Mouse (Mus musculus): ENCODE measurements at regions not wholly inside any gene's neighbourhood (a gene's known extent, or its start where the extent isn't known, plus 50 kb on each side); places are given as distances from the start of the nearest gene placed in this dataset.

DNA sequence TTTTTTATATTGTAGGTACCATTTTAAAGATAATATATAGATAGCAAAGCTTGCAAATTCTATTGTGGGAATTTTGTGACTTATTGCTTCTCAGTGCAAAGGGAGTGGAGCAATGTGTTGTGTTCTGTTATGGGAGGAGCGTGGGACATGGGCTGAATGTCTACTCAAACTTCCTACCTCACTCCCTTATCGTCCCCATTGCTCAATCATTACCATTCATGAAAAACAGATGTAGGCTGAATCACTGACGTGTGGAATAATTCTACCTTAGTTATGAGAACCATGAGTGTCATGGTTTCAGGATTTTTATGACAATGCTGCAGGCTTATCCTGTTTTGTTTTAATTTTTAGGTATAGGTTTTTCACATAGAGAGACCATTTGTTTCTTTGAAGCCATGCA is 119.0 kb upstream of the Ednra start:
- no peak for DNase-seq (ENCODE audit: low read depth)

DNA sequence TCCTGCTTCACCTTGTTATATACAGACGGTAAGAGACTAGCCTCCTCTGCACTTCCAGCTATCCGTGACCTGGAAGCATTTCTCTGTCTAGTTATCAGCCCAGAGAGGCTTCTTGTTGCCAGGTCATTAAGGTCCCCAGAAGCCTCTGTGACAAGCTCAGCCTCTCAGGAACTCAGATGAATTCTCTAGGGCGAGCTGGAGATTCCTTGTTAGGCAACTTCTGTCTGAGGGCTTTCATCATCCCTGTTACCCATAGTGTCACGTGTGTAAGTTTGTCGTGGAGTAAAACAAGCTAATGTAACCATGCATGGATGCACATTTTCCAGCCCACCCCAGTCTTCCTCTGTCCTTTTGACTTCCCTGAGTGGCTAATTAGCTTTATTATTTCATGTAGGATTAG is 126.3 kb upstream of the Ednra start:
- DNase-seq (ENCODE audit: low read depth), result no peak

DNA sequence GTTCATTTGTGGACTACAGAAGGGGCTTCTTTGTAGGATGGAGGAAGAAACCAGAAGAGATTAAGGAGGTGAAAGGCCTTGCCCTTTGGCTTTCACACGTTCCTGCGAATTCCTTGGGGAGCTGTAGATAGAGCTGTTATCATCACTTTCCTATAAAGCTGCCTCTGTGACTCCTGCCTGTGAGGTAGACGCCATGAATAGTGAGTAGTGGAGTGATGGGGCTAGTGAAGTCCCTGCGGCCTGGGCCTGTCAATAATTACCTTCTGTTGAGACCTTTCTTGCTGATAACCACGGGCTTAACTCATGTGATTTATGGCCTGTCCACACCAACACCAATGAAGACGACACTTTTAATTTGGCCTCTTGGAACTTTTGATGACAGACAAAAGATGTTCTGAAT is 146.0 kb upstream of the Ednra start:
- DNase-seq (ENCODE audit: low read depth), result no peak

DNA sequence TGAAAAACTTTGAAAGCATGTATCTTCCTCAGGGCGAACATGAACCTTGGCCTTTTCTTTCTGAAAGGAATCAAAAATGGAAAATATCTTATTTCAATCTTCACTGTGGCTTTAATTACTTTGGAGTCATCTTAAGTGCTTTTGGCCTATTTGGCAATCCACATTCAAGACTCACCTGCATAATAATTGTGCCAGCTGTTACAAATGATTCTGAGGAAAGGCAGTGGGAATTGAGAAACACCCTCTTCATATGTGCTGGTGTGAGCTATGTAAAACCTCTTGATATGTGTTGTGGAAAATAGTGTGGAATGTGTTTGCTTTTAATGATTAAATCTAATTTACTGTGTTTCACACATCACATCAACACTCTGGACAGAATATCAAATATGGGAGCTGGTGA is 148.5 kb upstream of the Ednra start:
- peak; percentile 68 for DNase-seq (ENCODE audit: low read depth)

DNA sequence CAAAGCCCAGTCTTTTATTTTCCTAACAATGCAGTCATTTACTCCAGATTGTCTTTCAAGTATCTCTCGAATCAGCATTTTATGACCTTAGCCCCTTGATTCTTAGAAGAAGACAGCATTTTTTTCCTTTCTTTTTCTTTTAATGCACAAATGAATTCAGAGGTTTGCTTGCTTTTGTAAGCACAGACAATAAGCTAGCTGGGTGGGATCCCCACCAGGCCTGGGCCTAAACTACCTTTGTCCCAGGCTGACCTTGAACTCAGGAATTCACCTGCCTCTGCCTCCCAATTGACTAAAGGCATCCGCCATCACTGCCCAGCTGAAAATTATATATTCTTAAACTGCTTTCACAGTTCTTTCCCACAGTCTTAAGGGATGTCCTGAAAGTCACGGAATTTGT is 195.5 kb upstream of the Ednra start:
- DNase-seq (ENCODE audit: low read depth), result no peak

DNA sequence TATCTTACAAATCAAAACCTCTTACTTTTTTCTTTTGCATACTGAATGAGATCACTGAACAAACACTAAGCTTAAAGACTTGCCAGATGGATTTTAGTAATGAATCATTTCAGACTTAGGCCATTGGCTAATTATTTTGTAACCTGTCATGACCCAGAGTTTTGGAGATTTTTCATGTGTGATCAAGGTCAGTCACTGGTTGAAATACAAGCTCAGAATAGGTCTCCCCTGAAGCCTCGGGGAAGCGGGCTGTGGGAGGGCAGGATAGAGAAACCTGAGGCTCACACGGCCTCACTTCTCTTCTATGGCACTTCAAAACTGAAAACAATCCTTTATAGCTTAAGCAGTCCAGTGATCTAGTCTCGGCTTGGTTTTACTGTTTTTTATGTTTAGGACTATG is 197.6 kb upstream of the Ednra start:
- peak; percentile 87 for DNase-seq (ENCODE audit: low read depth)

DNA sequence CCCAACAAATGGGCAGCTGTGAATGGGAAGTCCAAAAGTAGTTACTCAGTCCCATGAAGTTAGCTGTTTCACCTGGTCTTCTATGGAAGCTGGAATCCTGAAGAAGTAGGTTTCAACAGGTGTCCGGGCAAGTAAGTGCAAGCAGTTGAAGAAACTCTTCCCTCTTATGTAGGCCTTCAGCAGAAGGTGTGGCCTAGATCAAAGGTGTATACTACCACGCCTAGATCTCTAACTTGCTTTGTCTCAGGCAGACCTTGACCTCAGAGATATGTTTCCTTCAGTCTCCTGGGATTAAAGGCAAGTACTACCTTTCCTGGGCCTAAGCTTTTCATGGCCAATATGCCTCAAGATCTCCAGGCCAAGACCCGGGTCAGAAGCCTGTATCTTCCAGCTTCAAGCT is 223.4 kb upstream of the Ednra start:
- DNase-seq (ENCODE audit: low read depth), result no peak

DNA sequence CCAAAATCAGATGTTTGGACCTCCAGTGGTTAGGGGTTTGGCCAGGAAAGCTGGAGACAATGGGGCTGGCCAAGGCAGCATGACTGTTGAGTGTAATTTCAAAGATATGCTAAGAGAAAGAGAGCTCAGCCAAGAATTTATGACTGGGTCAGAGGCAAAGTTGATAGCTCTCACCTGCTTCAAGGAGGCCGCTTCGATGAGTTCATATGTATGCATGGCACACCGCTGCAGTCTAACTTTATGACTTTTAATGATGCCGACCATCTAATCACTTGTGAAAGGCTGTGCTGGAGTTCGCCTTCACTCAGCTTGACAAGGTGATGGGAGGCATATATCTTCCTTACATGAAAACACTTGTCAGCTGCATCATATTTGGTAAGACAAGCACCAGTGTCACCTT is 225.4 kb upstream of the Ednra start:
- no peak for DNase-seq (ENCODE audit: low read depth)

DNA sequence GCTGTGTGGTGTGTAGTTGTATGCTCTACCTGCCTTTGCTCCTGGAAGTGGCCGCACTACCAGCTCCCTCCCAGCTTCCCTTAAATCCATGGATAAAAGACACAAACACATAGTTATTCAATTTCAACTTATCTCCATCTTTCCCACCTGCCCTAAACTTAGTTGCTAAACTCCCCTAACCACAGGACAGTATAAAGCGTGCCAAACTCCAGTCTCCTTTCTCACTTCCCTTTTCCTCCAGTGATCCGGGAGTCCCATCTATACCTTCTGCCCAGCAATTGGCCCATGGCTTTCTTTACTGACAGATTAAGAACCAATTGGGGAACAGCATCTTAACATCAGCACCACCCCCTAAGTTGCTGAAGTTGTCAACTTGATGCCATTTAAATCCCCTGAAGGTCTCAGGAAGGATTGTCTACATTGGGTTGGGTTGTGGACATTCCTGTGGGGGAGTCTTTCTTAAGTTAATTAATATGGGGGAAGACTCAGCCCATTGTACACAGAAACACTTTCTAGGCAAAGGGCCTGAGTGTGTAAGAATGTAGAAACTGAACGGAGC is 234.6 kb upstream of the Ednra start:
- DNase-seq (ENCODE audit: low read depth), result no peak

DNA sequence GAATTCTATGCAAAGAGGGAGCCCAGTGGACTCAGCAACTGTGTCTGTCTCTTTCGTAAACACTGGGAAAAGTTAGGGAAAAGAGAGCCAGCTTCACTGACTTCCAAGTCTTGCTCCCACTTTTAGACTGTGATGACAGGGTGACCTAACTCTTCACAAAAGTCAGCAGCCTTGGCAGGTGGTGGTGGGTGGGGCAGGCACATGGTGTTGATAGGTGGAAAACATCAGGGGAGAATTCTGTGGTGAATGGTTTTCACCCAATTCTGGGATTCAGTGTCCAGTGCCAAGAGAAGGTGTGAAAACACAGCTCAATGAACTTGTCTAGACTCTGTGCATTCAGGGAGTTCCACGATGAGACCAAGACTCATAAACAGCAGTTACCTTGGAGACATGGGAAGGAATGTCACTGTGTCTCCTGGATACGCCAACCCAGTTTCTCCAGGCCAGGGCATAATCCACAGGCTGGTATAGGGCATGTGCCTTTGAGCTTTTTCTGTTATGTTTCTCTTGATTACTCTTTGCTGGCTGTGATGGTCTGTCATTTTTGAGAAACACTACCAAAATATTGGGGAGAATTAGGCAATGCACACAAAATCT is 238.9 kb upstream of the Ednra start:
- no peak for DNase-seq (ENCODE audit: low read depth)

DNA sequence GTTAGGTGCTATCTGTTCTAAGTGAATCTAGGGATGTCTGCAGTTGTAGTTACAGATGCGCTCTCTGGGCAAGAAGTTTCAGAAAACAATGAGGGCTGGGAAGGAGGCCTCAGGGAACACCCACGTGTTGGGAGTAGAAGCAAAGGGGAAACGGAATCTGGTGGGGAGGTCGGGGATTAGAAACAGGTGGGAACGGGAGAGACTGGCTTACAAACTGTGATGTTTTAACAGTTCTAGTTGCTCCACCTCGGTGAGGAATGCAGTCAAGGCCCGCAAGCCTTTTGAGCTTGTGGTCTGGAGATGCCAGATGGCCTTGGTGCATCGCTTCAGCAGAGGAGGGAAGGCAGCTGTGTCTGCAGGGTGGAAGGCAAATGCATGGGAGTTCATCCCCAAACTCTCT is 242.7 kb upstream of the Ttc29 start:
- no peak for DNase-seq (ENCODE audit: low read depth)

DNA sequence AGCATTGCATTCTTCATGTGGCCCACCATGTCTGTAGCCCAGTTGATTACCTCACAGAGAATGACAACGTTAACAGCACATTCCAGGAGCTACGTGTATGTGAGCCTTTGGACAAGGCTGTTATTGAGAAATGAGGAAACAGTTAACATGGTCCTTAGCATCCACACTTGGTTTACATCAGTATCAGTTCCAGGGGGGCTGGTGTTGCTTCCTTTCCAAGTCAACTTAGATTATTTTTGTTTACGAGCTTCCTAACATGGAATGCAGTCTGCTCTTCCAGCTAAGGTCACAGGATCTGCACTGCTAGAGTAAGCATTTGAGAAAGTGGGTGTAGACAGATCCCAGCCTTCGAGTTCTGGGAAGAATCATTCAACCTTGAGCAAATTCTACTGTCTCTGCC is 239.4 kb upstream of the Ttc29 start:
- DNase-seq (ENCODE audit: low read depth), result no peak

DNA sequence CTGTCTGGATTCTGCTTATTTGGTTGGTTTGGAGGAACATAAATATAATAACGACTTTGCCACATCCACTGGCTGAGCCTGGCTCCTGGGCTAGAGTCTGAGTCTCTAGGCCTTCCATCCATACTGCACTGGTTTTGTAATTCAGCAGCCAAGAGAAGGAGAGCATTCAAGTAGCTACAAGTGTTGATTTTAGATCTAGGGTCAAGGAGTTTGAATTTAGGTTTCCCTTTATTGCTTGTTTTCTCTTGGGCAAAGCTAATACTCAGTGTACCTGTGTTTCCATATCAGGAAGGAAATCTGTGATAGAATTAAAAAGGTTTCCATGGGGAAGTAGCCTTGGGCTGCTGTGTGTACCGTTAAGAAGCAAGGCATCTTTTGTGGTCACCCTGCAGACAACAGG is 234.0 kb upstream of the Ttc29 start:
- DNase-seq (ENCODE audit: low read depth), result no peak

DNA sequence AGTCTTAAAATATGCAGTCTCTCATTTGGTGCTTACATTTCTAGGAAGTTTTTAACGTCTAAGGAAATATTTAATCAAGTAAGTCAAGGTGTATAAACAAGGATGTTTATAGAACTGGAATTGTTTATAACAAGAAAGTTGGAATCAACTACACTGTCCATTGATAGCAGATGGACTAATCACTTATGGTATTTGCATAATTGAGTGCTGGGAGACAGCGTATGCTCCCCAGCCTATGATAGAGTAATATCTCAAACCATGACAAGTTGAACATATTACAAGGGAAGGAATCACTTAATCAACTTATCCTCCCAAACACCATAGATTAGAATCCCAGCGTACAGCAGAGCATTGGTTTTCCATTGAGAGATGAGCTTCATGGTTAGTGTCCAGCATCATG is 232.4 kb upstream of the Ttc29 start:
- no peak for DNase-seq (ENCODE audit: low read depth)

DNA sequence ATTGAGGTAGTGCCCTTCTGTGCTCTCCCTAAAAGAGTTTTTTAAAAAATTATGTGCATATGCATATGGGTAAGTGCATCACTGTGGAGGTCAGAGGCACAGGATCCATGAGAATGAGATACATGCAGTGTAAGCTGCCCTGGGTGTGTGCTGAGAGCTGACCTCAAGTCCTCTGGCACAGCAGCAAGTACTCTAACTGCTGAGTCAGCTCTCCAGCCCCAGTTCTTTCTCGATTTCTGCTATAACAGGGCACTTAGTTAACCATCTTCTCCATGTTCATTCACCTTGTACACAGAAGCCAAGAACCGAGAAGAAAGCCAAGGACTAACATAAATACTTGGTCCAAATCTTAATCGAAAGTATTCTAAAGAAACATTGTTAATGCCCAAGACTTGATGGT is 231.1 kb upstream of the Ttc29 start:
- DNase-seq (ENCODE audit: low read depth), result no peak

DNA sequence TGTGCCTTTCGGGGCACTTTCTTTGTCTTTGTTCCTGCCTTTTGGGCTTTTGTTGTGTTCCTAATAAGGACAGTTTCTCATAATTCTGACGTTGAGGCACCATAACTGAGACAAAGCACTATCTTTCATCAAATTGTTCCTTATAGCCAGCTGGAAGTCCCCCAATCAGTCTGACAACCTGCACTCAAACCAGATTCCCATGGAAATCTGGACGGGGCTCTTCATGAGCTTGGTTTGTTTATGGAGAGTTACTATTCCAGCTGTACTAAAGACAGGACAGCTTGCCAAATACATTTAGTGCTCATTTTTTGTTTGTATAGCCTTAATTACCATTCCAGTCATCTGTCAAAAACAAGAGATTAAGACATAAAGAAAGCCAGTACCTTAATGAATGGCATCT is 229.6 kb upstream of the Ttc29 start:
- no peak for DNase-seq (ENCODE audit: low read depth)

DNA sequence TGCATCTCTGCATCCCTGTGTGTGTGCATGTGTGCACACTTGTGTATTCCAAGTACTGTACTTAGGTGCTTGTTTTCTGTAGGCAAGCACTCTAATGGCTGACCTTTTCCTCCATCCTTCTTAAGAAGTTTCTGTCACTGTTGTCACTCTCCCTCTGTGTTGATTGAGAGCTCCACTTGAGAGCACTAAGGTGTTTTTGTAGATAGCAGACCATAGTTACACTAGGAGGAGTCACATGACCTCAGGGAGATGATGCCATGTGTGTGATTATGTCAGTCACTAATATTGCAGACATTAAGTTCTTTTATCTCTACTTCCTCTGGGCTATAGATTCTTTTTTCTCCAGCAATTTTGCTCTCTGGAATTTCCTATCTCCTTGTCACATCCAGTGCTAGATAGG is 225.9 kb upstream of the Ttc29 start:
- no peak for DNase-seq (ENCODE audit: low read depth)

DNA sequence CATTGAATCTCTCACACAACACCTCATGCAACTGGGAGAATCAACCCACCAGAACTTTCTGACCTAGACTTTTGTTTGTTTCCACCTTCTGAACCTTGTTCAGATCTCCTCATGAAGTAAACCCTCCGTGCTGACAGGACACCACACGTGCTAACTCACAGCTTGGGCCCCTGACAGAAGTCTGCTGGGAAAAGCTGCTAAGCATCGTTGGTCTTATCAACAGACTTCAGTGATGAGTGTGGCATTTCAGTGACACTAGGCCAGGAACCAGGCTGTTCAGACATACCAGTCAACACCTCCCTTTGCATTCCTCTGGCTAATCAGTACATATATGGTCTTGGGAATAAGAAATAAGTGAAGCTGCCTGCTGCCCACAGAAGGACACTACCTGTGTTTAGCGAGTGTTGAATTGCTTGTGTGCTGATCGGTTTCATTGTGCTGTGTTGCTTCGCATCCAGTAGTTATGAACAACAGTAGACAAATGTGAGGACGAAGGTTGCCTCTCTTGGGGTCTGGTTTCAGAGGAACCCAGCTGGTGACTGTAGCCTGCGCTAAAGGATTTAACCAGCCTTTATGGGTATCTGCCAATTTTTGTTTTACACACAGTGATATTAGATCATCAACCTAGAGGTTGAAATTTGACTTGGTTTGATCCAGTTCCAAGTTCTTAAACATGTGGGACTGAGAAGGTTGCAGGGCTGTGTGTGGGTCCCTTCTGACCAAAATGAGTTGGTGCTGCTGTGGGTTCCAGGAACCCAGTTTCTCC is 224.6 kb upstream of the Ttc29 start:
- no peak for DNase-seq (ENCODE audit: low read depth)

DNA sequence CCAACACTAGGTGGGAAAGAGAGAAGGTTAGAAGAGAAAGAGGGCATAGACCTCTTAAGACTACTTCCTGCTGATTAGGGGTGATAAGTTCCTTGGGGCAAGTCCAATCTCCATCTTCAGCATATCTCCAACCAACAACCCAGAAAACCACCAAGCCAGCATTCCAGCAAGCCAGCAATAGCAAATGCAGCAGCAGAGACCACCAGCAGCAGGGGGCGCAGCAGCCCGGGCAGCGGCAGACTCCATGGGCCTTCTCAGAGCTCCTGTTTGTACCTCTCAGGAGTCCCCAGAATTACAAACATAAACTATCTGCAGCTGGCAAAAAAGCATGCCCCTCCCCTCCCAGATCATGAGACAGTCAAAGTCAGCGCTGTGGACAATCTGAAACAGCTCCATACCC is 222.0 kb upstream of the Ttc29 start:
- DNase-seq (ENCODE audit: low read depth), result no peak

DNA sequence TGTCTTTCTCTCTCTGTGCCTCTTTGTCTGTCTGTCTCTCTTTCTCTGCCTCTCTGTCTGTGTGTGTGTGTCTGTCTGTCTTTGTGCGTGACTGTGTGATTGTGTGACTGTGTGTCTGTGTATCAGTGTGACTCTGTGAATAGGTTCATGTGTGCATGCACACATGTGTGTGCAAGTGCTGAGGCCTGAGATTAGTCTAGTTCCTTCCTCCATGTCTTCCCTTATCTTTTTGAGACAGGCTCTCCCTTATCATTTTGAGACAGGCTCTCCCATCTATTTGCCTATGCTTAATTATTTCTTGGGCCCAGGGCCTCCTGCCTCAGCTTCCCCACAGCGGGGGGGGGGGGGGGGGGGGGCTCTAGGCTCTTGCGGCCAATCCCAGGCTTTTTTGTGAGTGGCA is 212.8 kb upstream of the Ttc29 start:
- DNase-seq (ENCODE audit: low read depth), result no peak

DNA sequence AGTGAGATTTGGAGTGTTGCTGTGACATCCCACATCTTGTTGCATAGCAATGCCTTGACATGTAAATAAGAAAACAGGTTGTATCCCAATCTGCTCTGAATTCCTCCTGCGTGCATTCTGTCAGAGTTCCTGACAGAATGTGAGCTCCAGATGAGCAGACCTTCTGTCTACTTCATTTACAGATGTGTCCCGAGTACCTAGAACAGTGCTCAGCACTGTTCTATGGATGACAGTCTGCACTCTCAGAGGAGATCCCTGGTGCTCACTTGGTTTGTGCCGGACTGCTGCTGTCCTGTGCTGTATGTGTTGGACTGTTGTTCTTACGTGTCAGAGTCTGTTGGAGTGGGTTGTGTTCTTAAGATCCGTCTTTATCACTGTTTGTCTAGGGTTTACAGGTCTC is 211.4 kb upstream of the Ttc29 start:
- DNase-seq (ENCODE audit: low read depth), result no peak

DNA sequence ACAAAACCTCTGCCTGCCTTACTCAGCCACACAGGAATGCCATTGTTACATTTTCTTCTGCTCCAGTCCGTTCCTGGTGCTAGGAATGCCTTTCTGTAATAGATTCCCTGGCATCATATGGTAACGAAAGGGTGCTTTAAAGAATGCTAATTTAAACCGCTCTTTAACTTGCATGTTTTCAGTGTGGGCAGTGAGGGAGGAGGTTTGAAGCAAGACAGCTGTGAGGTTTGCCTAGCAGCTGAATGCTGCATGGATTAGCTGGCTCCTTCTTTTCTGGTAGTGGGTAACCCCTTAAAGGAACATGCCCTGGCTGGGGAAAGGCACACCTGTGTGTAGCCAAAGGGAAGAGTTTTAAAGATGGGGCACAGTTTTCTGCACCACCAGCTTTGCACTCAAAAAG is 211.0 kb upstream of the Ttc29 start:
- DNase-seq (ENCODE audit: low read depth), result no peak

DNA sequence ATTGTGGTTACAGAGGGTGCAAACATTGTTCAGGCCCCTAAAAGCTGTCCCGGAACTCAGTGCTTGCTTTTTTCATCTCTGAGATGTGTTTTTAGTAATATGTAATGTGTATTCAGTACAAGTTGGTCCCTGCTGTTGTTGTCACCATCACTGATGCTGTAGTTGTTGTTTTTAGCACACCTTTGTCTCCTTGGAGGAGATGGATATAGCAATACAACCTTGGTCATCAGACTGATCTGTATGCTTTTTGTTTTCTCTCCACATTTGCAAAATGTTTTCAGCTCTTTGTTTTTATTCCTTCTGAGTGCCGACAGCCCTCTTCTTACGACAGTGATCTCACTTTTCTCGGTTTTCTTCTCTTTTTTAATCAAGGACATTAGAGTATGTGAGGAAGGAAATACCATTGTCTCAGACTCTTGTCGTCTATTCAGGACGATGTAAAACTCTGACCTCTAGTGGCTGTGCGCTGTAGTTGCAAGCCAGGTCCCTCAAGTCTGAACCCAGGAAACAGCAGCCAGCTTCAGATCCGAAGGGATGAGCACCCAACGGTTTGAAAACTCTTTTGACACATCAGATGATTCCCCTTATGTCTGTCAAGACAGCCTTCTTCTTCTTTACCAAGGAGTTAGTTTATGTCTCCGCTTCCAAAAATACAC is 209.1 kb upstream of the Ttc29 start:
- no peak for DNase-seq (ENCODE audit: low read depth)
